Mouse (Mus musculus) cerebellum, adult 2 months (tissue): ENCODE data around the gene Gnb2.

Experiments
- CTCF ChIP-seq: fragments of 200-500 bp; IDR thresholded peaks from 2 replicates; pipeline ENCODE4 v1.5.1; 2011; ENCODE audit warnings: low read depth, mild to moderate bottlenecking, control low read depth, low read length, moderate library complexity, borderline replicate concordance; ENCODE audit not compliant: insufficient read depth
- POLR2A ChIP-seq: fragments of 200-500 bp; IDR thresholded peaks from 2 replicates; pipeline ENCODE4 v1.6.1; 2011; ENCODE audit warnings: low read length, control low read depth, borderline replicate concordance; ENCODE audit not compliant: insufficient read depth

DNA sequence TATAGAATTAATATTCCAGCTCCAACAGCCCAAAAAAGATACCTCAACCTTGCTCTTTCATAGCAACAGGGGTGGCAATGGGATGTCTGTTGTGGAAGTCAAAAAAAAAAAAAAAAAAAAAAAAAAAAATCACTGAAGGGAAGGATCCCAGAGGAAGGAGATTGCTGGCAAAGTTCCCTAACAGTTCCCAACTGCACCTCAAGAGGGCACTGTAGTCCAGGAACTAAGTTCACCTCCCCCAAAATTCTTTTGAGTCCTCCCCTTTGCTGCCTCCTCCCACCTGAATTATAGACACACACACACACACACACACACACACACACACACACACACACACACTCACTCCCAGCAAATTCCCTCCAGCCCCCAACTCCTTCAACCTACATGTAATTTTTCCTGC is 52.2 kb downstream of the Gnb2 start:
- TF ChIP-seq POLR2A (no peak), CTCF (peak; percentile 76)
